Mouse (Mus musculus) olfactory bulb, adult 2 months (tissue): ENCODE data around the gene Ash1l. TPM values are rescaled to one million over a fixed set of nuclear protein-coding genes. Genes with fewer than 3 reads are reported as not detected.
A peak's percentile ranks its signal among the peaks of the same experiment; 100 is the strongest.
"Not testable (repeated sequence)": the region's sequence is repeated elsewhere in the genome, so short reads cannot be mapped to it uniquely, and the experiment has no call there.

ENCODE experiments used
- H3K27ac ChIP-seq: fragments of 200-500 bp; 2 replicates; pipeline ENCODE4 v1.5.1; 2012; ENCODE audit warnings: low read depth, low read length; ENCODE audit not compliant: insufficient read depth
- H3K4me1 ChIP-seq: fragments of 200-500 bp; 2 replicates; pipeline ENCODE4 v1.6.1; 2012; ENCODE audit warnings: low read length; ENCODE audit not compliant: control insufficient read depth, insufficient read depth
- H3K4me3 ChIP-seq: fragments of 200-500 bp; 2 replicates; pipeline ENCODE4 v1.5.1; 2012; ENCODE audit warnings: mild to moderate bottlenecking, low read depth, low read length, moderate library complexity; ENCODE audit not compliant: insufficient read depth
- CTCF ChIP-seq: fragments of 200-500 bp; IDR thresholded peaks from 2 replicates; pipeline ENCODE4 v1.5.1; 2012; ENCODE audit warnings: low read depth, mild to moderate bottlenecking, low read length, moderate library complexity; ENCODE audit not compliant: insufficient read depth
- POLR2A ChIP-seq: fragments of 200-500 bp; IDR thresholded peaks from 2 replicates; pipeline ENCODE4 v1.6.1; 2012; ENCODE audit warnings: mild to moderate bottlenecking, low read depth, low read length, moderate library complexity; ENCODE audit not compliant: insufficient read depth
- WGBS: fragments of 180-500 bp; shearing (Covaris S2); methylation state at CpG from one replicate; pipeline ENCODE4 v1.1.7; 2018; 5-methylcytosine and 5-hydroxymethylcytosine counted together
- polyA plus RNA-seq: library from polyadenylated mRNA; stranded (reverse); fragments of >200 nt; gene quantifications from 2 replicates; pipeline ENCODE4 v1.2.4, GENCODE M21; 2012; ENCODE audit warnings: low replicate concordance; ENCODE audit not compliant: missing spikeins, insufficient read depth, insufficient read length

The Ash1l gene
- polyA plus RNA-seq, 1 experiment: 107 TPM

GRCm38 (mm10) chr3:88949786-88950575, 441 bp upstream of the Ash1l start:
- TF ChIP-seq POLR2A (peak; percentile 62), CTCF (no peak)
- 1% methylated on average over 74 of the region's 92 CpGs for WGBS
- H3K4me1 ChIP-seq: peaks cover 6% of the 10 kb centered on the region; the same call in 1 of the 2 replicates
- H3K4me3 ChIP-seq: peak overlapping the region; percentile 76
- peak overlapping the region; percentile 96 for H3K27ac ChIP-seq

GRCm38 (mm10) chr3:88951327-88951800, 942 bp downstream of the Ash1l start:
- Histone ChIP-seq H3K4me3 (peak overlapping the region; percentile 76), H3K27ac (peak overlapping the region; percentile 99), H3K4me1 (peaks cover 6% of the 10 kb centered on the region; the same call in 1 of the 2 replicates)
- no peak for TF ChIP-seq POLR2A
- TF ChIP-seq CTCF: no peak
- WGBS: under 1% methylated on average over 5 of the region's 5 CpGs

GRCm38 (mm10) chr3:88953246-88953645, 2.8 kb downstream of the Ash1l start:
- peaks cover 4% of the 10 kb centered on the region; the same call in 1 of the 2 replicates for H3K4me1 ChIP-seq
- 62% methylated on average over 4 of the region's 4 CpGs for WGBS
- no peak overlapping the region for H3K4me3 ChIP-seq
- TF ChIP-seq POLR2A (no peak), CTCF (no peak)
- H3K27ac ChIP-seq: no peak overlapping the region

GRCm38 (mm10) chr3:88953736-88954135, 3.3 kb downstream of the Ash1l start:
- no peak overlapping the region for H3K27ac ChIP-seq
- H3K4me3 ChIP-seq: no peak overlapping the region
- TF ChIP-seq CTCF: no peak
- TF ChIP-seq POLR2A: no peak
- peaks cover 4% of the 10 kb centered on the region; the same call in 1 of the 2 replicates for H3K4me1 ChIP-seq

GRCm38 (mm10) chr3:88963211-88963610, 12.8 kb downstream of the Ash1l start:
- not testable (repeated sequence) for H3K27ac ChIP-seq, H3K4me1 ChIP-seq, H3K4me3 ChIP-seq

GRCm38 (mm10) chr3:88975012-88975411, 24.6 kb downstream of the Ash1l start:
- Histone ChIP-seq H3K27ac (no peak overlapping the region), H3K4me3 (no peak overlapping the region), H3K4me1 (no peaks in the 10 kb centered on the region)
- 34% methylated on average over 2 of the region's 2 CpGs for WGBS
- TF ChIP-seq POLR2A: no peak
- no peak for TF ChIP-seq CTCF

- Histone ChIP-seq H3K27ac (no peak overlapping the region), H3K4me3 (no peak overlapping the region), H3K4me1 (peaks cover 4% of the 10 kb centered on the region)
- WGBS: 34% methylated on average over 8 of the region's 8 CpGs
- TF ChIP-seq CTCF: no peak
- no peak for TF ChIP-seq POLR2A
These were observed 31.0 kb downstream of the Ash1l start for GRCm38 (mm10) chr3:88981206-88982010.

- peak overlapping the region; percentile 71 for H3K27ac ChIP-seq
- no peak for TF ChIP-seq CTCF
- no peak for TF ChIP-seq POLR2A
- H3K4me3 ChIP-seq: no peak overlapping the region
- WGBS: 18% methylated on average over 4 of the region's 4 CpGs
- H3K4me1 ChIP-seq: peaks cover 4% of the 10 kb centered on the region
These were observed 33.5 kb downstream of the Ash1l start for GRCm38 (mm10) chr3:88983921-88984381.

- Histone ChIP-seq H3K4me3 (no peak overlapping the region), H3K4me1 (no peaks in the 10 kb centered on the region), H3K27ac (no peak overlapping the region)
- no peak for TF ChIP-seq CTCF
- TF ChIP-seq POLR2A: no peak
- WGBS: 61% methylated on average over 2 of the region's 2 CpGs
These were observed 42.4 kb downstream of the Ash1l start for GRCm38 (mm10) chr3:88992793-88993192.
